Mouse (Mus musculus) bone marrow macrophage, adult 2 months (primary cell): ENCODE data around the gene Atf7.

Experiments
- CTCF ChIP-seq: IDR thresholded peaks from 2 replicates; pipeline ENCODE4 v1.5.1; 2012; ENCODE audit warnings: low read depth, mild to moderate bottlenecking, low read length, moderate library complexity
- POLR2A ChIP-seq: IDR thresholded peaks from 2 replicates; pipeline ENCODE4 v1.6.1; 2012; ENCODE audit warnings: mild to moderate bottlenecking, low read depth, low read length, borderline replicate concordance

GRCm38 (mm10) chr15:102516293-102516692 lies 109.0 kb downstream of the Atf7 start:
- TF ChIP-seq POLR2A (no peak), CTCF (no peak)
